Mouse (Mus musculus) cerebellum, adult 11-12 months (tissue): Measurements from ENCODE around the gene Pla1a.
"Not testable (repeated sequence)": the region's sequence is repeated elsewhere in the genome, so short reads cannot be mapped to it uniquely, and the experiment has no call there.

Source experiments
- DNase-seq: peaks from one replicate; pipeline ENCODE4 v3.0.0; 2022

Pla1a gene

DNA sequence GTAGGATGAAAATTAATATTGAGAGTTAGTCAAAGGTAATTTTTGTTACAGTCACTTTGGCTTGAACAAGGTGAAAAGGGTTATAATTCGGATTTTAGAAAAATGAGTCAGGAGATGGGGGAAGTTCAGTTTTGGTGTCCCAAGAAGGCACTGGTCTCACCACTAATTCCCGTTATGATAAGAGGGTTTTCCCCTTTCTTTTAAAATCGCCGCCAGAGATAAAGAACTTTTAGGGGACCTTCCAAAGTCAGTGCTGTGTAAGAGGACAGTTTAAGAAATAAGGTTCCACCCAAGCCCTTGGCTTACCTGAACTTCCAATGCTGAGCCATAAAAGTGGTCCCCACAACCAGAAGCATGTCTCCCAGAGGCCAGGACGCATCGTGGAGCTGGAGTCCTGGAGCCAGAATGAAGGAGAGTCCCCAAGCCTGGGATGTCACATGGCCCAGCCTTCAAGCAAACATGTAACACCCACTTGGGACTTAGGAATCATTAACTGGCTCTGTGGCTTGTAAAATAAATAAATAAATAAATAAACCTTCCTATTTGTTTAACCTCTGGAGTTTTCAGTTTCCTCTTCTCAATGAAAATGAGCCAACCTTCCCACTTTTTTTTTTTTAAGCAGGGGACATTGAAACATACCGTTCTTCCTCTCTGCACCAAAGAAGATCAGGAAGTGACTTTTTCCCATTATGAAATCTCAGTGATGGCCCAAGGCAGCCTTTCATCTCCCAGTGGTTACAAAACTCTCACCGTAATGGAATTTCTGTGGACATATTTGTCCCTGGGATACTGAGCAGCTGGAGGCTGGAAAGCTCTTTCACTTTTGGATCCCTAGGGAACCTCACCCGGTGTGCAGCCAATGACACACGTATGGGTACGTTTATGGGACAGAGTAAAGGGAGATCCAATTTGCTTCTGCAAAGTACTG, at the start of gene Pla1a:
Gene Pla1a (minus strand): TSS at position 648 of the 928 bp plus-strand sequence.
- DNase-seq, result no peak

DNA sequence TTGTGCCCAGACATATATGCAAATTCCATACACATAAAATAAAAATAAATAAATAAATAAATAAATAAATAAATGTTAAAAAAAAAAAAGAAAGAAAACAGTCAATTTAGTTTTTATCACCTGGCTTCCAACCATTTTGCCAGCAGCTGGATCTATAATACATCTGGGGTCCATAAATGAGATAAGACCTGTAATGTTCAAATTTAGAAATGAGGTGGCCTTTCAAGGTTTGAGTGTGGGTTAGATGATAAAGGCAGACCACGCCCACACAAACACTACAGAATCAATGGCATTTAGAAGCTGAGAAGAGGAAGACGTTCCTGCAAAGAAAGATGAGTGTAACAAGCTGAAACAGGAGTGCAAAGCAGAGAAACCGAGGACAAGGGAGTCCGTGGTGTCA, 48.4 kb upstream of the Pla1a start:
- no peak for DNase-seq

DNA sequence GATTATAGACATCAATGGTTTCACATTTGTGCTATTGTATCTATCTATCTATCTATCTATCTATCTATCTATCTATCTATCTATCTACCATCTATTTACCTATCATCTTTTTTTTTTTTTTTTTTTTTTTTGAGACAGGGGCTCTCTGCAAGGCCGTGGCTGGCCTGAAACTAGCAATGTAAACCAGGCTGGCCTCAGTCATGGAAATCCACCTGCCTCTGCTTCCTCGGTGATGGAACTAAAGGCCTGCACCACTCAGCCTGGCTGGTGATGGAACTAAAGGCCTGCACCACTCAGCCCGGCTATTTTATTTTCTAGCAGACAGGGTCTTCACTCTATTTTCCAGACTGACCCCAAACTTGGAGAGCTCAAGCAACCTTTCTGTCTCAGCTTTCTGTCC, 45.4 kb upstream of the Pla1a start:
- DNase-seq, result no peak

DNA sequence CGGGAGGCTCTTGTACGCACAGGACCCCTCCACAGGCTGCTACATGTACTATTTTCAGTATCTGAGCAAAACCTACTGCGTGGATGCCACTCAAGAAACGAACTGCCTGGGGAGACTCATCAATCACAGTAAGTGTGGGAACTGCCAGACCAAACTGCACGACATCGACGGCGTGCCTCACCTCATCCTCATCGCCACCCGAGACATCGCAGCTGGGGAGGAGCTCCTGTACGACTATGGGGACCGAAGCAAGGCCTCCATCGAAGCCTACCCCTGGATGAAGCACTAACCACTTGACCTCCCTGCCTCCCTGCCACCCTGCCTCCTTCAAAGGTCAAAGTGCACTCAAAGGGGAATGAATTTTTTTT, 44.3 kb upstream of the Pla1a start:
- DNase-seq, result not testable (repeated sequence)

DNA sequence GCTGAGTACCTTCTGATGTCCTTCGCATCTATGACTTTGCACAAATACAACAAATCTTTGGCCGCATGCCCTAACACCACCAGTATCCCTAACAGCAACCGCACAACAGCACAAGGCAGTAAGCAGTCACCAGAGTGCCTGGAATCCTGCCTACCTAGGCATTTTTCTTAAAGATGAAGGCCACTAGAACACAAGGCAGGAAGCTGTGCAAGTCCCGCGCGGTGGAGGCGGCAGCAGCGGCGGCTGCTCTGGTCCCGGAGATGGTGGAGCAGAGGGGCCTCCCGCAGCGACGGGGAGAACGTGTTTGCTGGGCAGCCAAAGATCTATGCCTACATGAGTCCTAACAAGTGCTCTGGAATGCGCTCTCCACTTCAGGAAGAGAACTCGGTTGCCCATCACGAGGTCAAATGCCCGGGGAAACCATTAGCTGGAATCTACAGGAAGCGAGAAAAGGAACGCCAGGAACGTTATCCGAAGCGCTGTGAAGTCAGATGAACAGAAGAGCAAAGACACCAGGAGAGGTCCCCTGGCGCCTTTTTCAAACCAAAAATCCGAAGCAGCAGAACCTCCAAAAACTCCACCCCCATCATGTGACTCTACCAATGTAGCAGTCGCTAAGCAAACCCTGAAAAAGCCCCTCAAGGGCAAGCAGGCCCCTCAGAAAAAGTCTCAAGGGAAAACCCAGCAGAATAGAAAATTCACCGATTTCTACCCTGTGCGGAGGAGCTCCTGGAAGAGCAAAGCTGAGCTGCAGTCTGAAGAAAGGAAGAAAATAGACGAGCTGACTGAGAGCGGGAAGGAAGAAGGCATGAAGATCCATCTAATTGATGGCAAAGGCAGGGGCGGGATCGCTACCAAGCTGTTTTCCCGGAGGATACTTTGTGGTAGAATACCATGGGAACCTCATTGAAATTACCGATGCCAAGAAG, 43.6 kb upstream of the Pla1a start:
- peak; percentile 30 for DNase-seq

DNA sequence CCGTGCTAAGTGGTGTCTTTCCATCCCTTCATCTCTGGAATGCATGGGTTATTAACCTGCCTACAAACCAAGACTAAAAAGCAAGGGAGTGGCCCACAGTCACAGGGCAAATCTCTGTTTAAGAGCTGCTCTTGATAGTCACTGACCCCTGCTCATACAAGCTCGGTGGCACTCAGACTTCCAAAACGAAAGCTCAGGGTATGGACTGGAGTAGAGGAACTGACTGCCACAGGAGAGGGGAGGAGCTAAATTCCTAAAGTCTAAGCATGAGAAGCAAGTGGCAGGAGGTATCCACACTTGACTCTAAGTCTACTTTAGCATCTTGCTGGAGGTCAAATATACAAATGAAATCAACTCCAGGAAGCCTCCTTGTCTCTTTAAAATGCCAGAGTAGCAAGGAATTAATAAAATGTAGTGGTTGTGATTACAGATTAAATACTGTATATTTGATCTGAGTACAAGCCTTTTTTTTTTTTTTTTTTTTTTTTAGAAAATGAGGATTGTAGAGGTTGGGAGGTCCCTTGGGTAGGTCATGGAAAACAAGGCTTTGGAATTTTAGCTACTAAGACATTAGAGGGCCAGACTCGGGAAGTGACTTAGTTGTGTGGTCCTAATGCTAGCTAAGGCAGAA, 42.9 kb upstream of the Pla1a start:
- no peak for DNase-seq

DNA sequence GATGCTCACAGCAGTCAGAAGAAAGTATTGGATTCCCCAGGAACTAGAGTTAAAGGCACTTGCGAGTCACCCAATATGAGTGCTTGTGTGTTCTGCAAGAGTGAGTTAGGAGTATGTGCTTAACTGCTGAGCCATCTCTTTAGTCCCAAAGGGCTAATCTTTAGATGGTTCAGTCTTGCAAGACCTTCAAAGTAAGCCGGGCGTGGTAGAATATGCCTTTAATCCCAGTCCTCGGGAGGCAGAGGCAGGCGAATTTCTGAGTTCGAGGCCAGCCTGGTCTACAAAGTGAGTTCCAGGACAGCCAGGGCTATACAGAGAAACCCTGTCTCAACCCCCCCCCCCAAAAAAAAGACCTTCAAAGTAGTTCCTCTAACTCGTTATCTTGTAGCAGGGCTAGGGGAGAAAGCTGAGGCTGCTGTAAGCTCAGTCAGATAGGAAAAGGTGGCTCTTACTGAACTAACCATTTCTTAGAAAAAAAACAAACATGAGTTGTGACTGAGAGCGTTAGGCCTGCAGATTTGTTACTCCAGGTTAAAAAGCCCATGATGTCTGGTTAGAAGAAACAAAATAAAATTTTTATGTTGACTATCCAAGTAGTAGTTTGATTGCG, 41.8 kb upstream of the Pla1a start:
- DNase-seq, result no peak

DNA sequence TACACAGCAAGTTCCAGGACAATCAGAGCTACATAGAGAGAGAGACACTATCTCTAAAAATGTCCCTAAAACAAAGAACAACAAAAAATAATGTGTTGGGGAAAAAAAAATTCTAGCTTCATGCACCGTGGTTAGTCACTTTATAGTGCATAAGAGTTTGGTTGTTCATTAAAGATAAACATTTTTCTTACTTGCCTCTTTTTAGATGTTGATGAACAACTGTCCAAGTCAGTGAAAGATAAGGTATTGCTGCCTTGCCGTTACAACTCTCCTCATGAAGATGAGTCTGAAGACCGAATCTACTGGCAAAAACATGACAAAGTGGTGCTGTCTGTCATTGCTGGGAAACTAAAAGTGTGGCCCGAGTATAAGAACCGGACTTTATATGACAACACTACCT, 40.7 kb upstream of the Pla1a start:
- no peak for DNase-seq

DNA sequence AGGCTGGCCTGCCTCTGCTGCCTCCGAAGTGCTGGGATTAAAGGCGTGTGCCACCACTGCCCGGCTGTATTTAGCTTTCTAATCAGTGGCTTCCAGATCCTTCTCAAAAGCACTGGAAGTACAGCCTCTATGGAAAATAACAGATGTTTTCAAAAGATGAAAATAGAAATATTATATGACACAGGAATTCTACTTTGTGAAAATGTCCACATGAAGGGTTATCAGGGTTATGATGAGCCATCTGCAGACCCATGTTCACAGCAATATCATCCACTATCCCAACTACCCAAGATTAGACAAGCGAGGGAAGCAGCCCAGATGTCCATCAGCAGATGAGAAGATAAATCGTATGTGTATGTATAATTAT, 39.5 kb upstream of the Pla1a start:
- DNase-seq, result no peak

DNA sequence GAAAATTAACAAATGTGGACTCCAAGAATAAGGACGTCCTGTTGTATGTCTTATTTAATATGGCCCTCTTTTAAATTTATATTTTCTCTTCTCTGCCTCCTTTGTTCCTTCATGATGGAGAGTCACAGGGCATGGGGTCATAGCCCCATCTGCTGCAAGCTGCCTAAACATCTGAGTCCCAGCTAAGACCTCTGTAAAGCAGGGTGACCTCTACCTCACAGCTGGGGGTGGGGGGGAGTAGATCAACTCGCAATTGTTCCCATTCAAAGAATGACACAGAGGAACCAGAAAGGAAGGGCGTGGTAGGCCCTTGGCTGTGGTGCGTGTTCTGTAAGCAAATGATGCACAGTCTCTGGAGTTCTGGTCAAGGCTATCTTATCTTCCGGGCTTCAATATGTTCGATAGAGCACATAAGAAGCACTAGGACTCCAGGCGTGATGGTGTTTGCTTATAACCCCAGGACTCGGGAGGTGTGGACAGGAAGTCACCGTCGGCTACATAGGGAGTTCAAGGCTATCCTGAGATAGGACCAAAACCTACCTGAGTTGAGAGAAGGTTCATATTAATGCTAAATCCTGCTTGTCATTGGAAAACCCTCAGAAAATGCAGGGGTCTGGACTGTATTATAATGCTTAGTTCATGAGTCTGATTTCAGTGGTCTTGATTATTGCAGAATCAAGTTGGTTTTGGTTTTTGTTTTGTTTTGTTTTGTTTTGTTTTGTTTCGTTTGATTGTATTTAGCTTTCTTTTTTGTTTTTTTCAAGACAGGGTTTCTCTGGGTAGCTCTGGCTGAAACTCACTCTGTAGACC, 39.0 kb upstream of the Pla1a start:
- DNase-seq, result no peak

DNA sequence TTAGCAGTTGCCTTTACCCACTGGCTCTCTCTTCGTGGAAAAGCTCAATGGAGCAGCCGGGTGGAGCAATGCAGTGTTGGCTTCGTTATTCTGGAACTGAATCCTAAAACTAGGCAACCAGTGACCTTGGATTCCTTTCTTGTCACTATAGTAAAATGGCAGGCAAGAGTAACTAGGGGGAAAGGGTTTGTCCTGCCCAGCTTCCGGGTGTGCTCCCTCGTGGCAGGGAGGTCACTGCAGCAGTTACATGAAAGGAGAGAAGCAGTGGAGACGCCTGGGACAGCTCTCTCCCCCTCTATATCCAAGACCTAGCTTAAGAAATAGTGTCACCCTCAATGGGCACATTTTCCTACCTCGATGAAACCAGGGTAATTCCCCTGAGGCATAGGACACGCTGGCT, 36.5 kb upstream of the Pla1a start:
- no peak for DNase-seq

DNA sequence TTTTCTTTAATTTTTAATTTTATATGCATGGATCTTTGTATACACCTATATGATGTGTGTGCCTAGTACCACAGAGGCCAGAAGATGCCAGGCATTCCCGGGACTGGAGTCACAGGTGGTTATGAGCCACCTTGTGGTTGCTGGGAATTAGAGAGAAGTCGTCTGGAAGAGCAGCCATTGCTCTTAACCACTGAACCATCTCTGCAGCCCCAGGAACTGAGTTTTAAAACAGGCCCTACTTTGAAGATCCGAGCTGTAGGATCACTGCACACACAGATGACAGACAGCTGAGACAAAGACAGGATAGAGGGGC, 35.7 kb upstream of the Pla1a start:
- DNase-seq, result no peak

DNA sequence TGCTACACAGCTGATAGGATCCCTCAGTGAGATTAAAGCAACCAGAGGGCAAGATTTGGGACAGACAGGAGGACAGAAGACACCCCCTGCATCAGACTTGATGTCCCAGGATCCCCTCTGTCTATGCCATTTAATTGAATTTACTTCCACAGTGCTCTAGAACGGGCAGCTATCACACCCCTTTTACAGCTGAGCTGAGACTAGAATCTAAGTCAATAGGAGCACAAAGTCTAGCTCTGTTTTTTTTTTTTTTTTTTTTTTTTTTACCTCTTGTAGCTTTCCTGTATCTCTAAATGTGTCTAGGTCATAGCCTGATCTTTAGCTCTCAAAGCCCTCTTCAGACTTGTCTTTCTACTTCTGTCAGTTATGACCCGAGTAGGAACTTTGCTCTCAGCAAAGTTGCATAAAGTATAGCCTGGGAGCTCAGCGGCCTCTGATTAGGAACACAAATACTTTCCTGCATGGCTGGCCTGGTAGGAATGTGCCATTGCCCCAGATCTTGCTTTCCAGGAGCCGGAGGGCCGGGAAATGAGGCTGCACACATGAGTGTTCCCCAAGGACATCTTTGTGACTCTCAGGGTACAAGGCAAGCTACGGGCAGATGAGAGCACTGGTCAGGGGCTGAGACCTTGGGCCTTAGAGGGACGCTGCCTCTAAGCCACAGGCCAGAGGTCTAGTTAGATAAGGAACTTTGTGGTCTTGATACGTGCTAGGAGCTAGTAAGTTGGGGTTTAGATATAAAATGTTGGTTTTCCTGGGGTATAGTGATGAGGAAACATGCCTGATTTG, 35.2 kb upstream of the Pla1a start:
- DNase-seq, result no peak

DNA sequence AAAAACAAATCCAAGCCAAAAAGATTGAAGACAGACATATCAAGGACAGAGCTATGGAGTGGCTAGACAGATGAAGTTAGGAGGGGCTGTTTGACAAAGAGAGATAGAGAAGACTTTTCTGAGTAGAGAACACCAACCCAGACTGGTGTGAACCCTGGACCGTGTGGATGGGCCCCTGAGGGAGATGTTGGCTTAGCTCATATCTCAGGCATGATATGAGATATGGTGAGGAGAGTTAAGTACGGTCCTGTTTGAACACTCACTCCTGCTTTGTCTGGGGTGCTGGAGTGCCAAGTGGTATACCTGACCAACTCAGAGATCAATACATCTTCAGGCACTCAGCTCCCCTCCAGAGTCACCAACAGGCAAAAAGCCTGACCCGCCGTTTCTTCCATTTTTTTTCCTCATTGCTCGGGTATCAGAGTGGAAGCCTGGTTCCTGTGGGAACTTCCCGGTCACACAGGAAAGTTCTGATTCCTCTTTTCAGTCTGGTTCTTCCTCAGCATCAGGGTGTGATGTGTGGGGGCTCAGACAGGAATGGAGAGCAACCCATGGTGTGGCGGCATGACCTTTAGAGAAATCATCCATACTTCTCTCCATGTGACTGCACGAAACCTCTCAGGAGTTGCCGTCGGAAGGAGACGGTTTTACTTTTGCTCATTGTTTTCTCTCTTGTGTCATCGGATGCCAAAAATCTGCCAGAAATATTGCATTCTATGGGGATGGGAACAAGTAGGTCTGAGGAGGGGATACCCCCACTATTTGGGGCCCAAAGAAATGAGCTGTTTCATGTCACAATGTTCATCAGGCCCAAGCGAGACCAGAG, 34.4 kb upstream of the Pla1a start:
- DNase-seq, result no peak

DNA sequence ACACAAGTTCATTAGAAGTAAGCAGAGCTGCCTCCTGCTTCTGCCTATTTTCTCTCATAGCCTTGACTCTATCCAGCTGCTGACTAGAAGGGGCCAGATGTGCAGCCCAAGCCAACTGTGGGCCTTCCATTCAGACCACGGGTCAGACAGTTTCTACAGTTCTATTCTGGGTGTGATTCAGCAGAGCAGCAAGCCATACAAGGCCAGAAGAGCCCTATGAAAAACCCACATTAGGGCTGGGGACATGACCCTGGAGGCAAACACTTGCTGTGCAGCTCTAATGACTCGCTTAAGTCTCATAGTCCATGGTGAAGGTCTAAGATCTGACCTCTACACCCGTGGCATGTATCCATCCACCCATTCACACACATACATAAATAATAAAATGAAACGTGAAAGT, 33.1 kb upstream of the Pla1a start:
- DNase-seq, result no peak

DNA sequence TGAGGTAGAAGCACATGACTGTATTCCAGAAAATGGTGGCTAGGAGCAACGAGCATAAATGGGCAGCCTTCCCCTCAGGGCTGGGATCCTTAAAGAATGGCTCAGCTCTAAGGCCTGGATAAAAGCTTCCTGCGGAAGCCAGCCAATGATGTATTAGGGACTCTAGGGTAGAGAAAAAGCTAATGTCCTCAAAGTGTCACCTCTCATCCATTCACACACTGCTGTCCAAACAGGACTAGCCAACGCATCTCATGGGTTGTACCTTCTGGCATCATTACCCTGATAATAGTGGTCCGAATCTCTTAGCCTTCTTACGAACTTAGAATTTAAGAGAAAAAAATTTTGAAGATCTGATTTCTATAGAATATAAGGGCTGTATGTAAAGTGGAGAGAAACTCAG, 30.4 kb upstream of the Pla1a start:
- no peak for DNase-seq

DNA sequence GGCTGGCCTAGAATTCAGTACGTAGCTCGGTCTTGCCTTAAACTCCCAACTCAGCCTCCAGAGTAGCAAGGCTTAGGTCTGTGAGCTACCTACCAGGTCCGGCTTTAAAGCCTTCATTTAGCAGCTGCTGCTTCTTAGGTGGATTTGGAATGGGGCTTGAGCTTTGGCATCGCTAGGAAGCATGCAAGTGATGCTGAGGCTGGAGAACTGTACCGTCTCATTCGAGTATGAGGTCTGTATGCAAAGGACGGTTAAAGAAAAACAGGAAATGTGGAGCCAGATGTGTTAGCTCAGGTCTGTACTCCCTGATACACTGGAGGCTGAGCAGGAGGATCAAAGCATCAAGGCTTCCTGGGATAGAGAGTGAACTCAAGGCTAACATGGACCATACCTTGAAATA, 29.2 kb upstream of the Pla1a start:
- DNase-seq, result no peak

DNA sequence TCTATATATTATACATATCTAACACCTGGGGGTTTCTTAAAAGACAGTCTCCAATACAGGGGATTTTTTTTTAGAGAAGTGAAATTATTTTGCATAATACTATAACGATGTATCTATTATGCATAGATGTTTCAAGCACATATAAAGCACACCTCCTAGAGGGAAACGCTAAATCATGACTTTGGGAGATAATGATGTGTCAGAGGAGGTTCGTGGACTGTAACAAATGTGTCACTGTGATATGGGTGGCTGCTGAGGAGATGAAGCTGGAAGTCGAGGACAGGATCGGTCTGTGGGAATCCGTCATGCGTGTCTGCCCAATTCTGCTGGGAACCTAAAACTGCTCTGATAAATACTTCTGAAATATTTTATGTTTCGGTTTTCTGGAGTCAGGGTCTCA, 28.8 kb upstream of the Pla1a start:
- no peak for DNase-seq

DNA sequence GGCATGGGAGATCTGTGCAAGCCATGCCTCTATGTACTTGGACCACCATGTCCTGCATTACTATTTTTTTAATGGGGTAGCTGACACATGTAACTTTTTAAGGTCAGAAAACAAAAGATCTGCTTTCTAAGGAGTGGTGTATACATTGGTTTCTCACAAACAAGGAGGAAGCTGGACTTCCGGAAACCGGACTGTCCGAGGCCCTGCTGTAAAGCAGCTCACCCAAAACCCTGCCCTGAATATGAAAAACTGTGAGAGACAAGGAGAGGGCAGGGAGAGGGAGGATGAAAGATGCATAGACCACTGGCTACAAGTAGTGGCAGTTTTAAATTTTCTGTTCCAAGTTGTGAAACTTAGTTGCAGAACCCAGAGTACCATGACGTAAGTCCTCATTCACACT, 27.0 kb upstream of the Pla1a start:
- DNase-seq, result no peak

DNA sequence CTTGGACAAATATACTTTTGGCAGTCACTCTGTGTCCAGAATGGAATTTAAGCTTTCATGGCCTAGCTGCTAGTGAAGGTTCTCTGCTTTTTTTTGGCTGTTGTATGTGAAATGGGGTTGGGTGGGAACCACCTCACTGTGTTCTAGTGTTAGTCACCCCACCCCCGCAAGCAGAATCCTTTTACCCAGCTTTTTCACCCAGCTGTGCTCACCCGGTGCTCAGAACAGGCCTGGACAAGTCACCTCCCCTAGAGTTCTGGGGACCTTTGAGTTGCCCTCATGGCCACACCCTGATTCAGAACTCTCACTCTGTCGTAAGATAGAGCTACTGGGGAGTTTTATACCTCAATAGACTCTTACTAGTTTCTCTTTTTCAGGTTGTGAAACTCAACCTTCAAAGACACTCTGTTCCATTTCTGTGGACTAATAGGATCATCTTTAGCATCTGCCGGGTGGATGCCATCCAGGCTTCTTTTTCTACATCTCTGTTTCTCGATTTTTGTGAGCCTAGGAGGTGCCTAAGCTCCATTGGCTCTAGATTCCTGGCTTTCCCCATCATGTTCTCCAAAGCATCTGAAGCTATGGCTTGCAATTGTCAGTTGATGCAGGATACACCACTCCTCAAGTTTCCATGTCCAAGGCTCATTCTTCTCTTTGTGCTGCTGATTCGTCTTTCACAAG, 25.8 kb upstream of the Pla1a start:
- no peak for DNase-seq
